Mouse (Mus musculus) c-Kit-negative CD71-positive TER-119-positive erythroid progenitor cells, embryonic 14.5 days (primary cell): ENCODE measurements around the gene Olig1.

ENCODE experiments used
- DNase-seq: peaks from one replicate; pipeline ENCODE4 v3.0.0-alpha.2; 2013; ENCODE audit warnings: low read depth, low spot score

The Olig1 gene

DNA sequence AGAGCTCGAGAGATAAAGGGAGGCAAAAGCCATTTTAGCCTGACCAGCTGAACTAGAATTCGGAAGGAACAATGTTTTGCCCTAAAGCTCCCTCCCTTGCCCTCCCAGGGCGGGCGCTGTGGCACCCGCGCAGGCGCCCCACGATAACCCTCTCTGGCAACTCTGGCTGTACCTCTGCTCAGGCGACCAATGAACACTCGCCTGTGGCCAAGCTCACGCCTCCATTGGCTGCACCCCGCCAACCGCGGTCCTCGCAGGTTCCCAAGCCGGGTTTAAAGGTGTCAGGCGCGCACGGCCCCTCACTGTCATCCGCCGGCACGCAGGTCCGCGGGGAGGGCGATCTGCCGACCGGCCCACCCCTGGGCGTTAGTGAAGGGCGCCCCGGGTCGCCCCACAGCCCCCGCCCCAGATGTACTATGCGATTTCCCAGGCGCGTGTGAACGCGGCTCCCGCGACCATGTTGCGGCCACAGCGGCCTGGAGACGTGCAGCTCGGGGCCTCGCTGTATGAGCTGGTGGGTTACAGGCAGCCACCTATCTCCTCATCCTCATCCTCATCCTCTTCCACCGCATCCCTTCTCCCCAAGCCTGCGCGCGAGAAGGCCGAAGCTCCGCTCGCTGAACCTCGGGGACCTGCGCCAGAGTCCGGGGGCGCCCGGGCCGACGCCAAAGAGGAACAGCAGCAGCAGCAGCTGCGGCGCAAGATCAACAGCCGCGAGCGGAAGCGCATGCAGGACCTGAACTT is at the start of gene Olig1:
Gene Olig1, plus strand, starts transcription at position 305 of the 744 bp plus-strand sequence.
- DNase-seq = no peak

GRCm38 (mm10) chr16:91222171-91222642 is 47.4 kb upstream of the Olig1 start:
- DNase-seq = no peak

- no peak for DNase-seq
These were observed 46.8 kb upstream of the Olig1 start for GRCm38 (mm10) chr16:91222643-91223271.

DNA sequence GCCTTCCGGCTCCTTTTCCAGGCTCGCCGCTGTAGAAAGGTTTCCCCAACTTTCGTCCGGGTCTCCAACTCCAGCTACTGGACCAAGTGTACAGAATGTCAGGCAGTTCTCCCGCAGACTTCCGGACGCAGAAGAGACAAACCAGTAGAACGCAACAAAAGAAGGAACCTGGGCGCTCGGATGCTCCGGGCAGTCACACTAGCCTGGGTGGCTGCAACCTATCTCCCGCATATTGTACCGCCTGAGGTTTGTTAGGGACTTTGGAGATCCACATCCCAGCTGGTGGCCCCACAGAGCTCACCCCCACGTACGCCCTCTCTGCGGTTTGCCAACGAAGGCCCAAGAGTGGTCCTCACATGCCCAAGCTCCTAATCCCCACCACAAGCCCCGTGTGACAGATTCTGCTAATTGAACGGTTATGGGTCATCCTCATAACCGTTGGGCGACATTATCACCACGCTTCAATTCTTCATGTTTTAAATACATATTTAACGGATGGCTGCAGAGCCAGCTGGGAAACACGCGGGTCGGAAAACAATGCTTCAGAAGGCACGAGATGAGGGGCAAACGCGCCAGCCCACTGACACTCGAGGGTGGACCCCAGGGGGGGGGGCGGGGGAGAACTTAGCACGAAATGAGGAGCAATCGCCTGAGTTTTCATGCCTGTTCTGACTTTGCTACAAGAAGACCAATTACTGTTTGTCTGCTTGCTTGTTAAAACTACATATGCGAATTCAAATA is 46.1 kb upstream of the Olig1 start:
- DNase-seq = no peak

- no peak for DNase-seq
These were observed 45.5 kb upstream of the Olig1 start for GRCm38 (mm10) chr16:91224068-91224402.

GRCm38 (mm10) chr16:91224481-91225232 is 44.9 kb upstream of the Olig1 start:
- no peak for DNase-seq

DNA sequence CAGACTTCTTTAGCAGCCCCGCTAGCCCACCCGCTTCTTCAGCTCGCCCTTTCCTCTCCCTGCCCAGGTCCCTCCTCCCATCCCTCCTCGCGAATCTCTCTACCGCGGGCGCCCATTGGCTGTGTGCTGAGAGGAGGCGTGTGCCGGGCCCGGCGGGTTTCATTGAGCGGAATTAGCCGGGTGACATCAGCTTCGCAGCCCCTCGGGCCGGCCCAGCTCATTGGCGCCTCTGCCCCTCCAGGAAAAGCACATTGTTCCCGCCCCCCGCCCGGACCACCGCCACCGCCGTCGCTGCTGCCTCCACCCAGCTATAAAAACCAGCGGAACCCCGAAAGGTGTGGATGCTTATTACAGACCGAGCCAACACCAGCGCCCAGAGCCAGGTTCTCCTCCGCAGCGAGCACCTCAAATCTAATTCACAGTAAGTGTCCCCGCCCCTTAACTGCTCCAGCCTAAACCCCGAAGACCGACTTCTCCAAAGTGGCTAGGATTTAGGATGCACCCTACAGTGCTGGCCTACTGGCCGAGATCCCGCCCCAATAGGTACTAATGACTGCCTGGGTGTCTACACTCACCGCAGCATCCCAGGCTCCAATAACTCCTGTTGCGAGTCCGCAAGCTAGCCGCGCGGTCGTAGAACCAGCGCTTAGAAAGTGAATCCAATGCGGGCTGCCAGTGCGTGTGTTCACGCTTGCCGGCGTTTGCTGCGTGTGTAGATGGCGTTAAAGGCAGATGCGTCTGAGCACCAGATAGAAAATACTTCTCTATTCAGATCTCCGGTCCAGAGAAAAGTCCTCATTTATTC is 44.1 kb upstream of the Olig1 start, which contains the start of gene Olig2:
Gene Olig2, plus strand, starts transcription at position 225 of the 805 bp plus-strand sequence.
- DNase-seq = no peak

GRCm38 (mm10) chr16:91226038-91226882 is 43.3 kb upstream of the Olig1 start:
- no peak for DNase-seq

DNA sequence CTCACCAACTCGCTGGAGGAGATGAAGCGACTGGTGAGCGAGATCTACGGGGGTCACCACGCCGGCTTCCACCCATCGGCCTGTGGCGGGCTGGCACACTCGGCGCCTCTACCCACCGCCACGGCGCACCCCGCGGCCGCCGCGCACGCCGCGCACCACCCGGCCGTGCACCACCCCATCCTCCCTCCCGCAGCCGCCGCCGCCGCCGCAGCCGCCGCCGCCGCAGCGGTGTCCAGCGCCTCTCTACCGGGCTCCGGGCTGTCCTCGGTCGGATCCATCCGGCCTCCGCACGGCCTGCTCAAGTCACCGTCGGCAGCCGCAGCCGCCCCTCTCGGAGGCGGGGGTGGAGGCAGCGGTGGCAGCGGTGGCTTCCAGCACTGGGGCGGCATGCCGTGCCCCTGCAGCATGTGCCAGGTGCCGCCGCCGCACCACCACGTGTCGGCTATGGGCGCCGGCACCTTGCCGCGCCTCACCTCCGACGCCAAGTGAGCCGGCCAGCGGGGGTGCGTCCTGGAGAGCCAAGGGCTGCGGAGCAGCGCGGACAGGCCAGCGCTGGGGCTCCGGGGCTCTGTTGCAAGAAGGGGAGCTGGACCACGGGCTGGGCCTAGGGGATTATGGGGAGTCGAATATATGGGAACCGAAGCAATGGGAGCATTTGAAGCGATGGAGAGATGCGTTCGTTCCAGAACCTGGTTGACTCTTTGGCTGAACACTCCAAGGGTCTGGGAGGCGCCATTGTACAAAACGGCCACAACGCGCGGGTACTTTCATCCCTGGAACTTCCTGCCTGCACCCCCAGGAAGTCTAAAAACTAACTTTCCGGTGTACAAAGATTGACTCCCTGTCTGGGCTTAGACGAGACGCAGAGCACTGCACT is 42.5 kb upstream of the Olig1 start:
- DNase-seq = no peak

GRCm38 (mm10) chr16:91227760-91228043 is 41.9 kb upstream of the Olig1 start:
- DNase-seq = no peak

DNA sequence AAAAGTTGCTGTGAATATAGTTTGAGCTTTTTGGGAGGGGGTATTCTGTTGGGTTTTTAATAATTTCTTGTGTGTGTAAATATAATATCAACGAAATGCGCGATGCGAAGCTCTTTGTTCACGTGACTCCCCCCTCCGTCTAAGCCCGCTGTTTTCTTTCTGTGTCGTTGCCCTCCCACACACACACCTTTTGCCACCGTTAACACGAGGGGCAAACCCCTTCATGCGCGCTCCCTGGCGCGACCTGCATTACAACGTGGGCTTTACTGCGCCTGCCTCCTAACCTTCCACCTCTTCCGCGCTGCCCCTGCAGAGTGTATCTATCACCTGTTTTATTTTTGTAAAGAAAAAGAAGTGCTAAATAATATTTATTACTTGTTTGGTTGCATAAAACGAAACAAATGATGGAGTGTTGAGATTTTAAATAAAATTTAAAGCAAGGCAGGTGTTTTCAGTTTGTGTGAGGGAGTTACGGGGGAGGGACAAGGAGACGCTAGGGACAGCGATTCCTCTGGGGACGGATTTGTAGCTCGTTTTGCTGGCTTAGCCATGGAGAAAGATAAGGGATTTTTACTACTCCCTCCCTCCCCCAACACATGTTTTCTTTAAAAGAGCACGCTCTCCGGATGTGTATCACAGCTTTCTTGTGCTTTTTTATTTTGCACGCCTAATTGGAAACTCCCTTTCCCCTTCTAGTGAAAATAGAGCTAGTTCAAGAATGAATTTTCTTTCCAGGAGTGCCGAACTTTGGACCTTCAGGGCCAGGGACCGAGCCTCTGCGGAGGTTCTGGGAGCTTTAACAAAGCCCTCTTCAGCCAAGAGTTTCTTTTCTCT is 41.1 kb upstream of the Olig1 start:
- no peak for DNase-seq

DNA sequence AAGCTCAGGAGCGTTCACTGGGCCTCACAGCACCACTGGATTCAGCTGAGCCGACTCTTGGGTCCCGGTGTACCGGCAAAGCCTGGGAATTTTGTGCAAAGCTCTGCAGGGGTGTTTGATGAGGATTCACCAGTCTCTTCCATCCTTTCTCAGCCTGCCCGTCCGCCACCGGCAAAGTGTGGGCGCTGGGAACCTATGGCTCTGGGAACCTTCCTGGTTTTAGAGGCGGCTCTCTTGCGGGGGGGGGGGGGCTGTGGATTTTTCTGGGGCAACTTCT is 40.6 kb upstream of the Olig1 start:
- DNase-seq = no peak

DNA sequence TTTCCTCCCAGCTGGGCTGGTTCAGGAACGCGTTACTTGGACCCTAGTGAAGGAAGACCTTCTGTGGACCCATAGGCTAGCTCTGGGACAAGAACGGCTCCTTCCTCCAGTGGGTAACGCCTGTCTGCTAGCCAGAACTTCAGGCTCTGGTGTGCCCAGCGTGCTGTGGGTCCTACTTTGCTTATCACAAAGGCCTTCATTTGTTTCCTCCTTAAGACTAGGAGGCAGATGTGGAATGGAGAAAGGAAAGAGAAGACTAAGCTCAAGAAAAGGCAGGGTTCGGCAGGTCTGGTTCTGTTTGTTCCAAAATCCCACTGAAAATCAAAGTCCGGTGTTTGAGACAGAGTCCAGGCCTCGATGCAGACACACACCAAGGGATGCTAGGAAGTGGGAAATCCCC is 39.9 kb upstream of the Olig1 start:
- DNase-seq = no peak

DNA sequence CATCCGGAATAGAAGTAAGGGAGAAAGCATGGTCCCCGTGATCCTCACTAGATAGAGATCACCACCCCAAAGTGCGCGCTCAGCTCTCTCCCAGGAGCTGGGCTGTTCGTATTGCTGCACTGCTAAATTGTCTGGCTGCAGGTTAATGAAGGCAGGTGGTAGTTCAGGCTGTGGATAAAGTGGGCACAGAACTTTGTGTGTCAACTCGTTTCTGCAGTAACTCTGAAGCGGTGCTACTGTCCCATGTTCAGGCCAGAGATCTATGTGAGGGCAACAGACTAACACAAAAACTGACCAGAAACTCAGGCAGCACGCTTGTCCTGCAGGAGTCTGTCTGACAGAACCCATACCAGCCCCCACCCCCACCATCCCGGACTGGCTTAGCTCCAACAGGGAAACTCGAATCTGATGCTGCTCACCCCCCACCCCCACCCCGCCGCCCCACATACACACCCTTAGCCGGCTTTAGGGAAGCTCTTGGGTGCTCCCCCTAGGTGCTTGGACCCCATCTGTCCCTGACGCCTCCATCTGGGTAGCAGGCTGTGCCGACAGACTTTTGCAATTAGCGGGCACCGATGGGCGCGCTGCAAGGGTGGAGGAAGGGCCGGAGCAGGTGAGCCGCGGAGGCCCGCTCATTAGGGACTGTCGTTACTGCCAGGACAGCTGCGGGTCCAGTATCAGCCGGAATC is 37.6 kb upstream of the Olig1 start:
- DNase-seq = no peak

GRCm38 (mm10) chr16:91232470-91233240 is 36.9 kb upstream of the Olig1 start:
- DNase-seq = no peak

DNA sequence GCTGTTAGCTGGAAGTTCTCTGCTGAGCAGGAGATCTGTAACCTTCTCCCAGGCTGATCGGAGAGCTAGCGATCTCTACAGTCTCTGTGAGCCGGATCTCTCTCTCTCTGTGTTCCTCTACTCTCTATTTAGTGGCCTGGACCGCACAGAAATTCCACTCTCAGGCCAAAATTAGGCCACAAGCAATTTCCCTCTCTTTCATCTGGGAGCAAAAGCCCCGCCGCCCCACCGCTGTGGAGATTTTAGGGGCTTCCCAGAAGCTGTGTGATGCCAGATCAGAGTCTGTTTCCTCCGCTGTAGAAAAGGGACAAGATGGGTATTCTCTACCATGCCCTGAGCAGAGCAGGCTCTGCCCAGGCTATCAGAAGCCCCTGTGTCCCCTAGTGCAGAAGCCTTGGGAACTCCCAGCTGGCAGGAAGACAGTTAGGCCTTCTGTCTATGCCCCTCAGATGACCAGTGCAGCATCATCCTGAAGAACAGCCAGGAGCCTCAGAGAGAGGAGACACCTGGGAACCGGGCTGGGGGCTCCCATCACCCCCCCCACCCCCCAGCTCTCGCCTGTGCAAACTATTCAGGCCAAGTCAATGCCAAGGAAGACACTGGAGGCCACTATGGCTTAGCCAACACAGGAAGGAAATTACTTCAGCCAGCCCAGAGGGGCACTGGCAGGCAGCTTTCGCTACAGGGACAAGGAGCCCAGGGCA is 36.2 kb upstream of the Olig1 start:
- DNase-seq = no peak

- DNase-seq = no peak
These were observed 30.5 kb upstream of the Olig1 start for GRCm38 (mm10) chr16:91239024-91239423.
